Mouse (Mus musculus) ES-Bruce4 (cell line): ENCODE data around the gene Ccdc187.

Experiments used
- CTCF ChIP-seq: IDR thresholded peaks from one replicate; pipeline ENCODE4 v1.8.1; 2011; ENCODE audit warnings: low read depth, low read length
- EP300 ChIP-seq: IDR thresholded peaks from 2 replicates; pipeline ENCODE4 v1.6.1; 2011; ENCODE audit warnings: low read depth, low read length; ENCODE audit not compliant: insufficient read depth
- POLR2A ChIP-seq: IDR thresholded peaks from one replicate; pipeline ENCODE4 v1.8.1; 2011; ENCODE audit warnings: low read length; ENCODE audit not compliant: insufficient read depth

DNA sequence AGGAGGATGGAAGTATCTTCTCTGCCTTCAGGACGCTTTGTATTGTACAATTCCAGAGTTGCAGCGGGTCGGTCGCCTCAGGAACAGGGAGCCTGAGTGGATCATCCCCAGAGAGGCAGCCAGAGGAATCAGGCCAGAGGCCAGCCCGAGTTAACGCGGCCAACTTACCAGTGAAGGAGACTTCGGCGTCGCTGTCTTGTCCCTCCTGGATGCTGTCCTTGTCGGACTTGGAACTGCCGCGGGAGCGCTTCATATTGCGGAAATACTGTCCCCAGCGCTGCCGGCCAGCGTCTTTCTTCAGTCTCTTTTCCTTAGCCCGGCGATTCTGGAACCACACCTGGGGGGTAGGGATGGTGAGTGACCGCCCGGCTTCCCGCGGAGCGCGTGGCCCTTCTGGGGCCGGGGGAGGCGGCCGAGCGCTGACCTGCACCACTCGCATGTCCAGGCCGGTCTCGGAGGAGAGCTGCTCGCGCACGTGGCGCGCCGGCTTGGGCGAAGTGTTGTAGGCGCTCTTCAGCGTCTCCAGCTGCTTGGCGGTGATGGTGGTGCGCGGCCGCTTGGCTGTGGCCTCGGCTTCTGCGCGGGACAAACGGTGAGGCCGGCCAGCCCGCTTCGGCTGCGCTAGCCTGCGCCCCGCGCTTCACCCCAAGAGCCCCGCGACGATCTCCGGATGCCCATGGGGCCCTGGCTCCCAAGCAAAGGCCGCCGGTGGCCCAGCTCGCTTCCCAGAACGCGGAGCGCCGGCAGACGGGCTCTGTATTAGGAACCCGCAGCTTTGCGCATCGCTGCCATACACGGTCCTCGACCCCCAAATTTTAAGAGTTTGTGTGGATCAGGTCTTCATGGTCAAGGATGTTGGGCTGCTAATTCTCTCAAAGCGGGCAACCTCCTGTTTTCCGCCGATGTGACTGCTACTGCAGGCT is 92.2 kb downstream of the Ccdc187 start:
- TF ChIP-seq CTCF (no peak), POLR2A (no peak), EP300 (no peak)
